Mouse (Mus musculus): ENCODE measurements around the gene Olfr821. TPM values are rescaled to one million over a fixed set of nuclear protein-coding genes. Genes with fewer than 3 reads are reported as not detected.

Gene Olfr821
- total and polyA plus RNA-seq, 3 experiments, result not detected

DNA sequence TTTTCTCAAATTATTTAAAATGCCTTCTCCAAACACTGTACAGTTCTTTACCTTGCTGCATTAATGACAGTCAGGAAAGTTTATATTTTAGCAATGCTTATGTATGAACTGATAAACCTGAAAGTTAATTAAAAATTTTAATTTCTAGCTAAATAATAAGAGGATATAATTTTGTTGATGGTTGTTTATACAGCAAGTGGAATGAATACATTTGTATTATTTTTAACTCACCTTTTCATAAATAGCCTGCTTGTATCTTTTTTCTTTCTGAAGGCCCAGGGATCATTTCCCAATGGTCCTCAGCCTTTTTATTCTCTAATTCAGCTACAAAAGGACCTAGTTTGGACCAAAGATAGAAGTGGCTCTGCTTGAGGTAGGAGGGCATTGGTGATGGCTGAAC is 17.8 kb upstream of the Olfr821 start, which contains the start of gene Olfr820:
TSS of gene Olfr820 (plus strand) at position 301 of the 400 bp plus-strand sequence.
- Histone ChIP-seq H3K36me3 (ENCODE audit: control insufficient read depth in 1 of 2, insufficient read depth in 2 of 2, low read length in 2 of 2) (no peaks in the 10 kb centered on the region), H3K79me2 (ENCODE audit: control insufficient read depth, insufficient read depth, low read length, poor library complexity) (no peaks in the 10 kb centered on the region), H3K27ac (ENCODE audit: control insufficient read depth, low read depth, low read length) (no peak within 1 kb of the TSS), H3K27me3 (ENCODE audit: control insufficient read depth in 1 of 2, insufficient read depth in 2 of 2, low read length in 2 of 2) (no peaks in the 10 kb centered on the region), H3K9ac (ENCODE audit: control insufficient read depth, low read depth, low read length, poor library complexity, severe bottlenecking) (no peak within 1 kb of the TSS), H3K9me3 (replicated peaks; ENCODE audit: insufficient read depth, low read length) (no peaks in the 10 kb centered on the region), H3K4me1 (ENCODE audit: control insufficient read depth in 1 of 2, insufficient read depth in 2 of 2, low read length in 2 of 2) (no peaks in the 10 kb centered on the region), H3K4me3 (ENCODE audit: control insufficient read depth in 1 of 2, insufficient read depth in 1 of 2, low read depth in 2 of 2, low read length in 2 of 2) (no peak within 1 kb of the TSS)
- no peak for TF ChIP-seq RCOR1 (IDR thresholded peaks at IDR 0.05; ENCODE audit: low read depth, low read length)
- no peak for TF ChIP-seq MEF2A (IDR thresholded peaks at IDR 0.05; ENCODE audit: extremely low read depth, insufficient replicate concordance, low read depth, low read length, poor library complexity, severe bottlenecking)
- no peak for TF ChIP-seq ZNF384 (IDR thresholded peaks at IDR 0.05; ENCODE audit: low read depth, low read length)
- TF ChIP-seq MYC (IDR thresholded peaks at IDR 0.05; ENCODE audit: low read depth, low read length), result no peak
- TF ChIP-seq TCF12 (IDR thresholded peaks at IDR 0.05; ENCODE audit: low read depth, low read length), result no peak
- TF ChIP-seq NELFE (IDR thresholded peaks at IDR 0.05; ENCODE audit: low read depth, low read length), result no peak
- no peak for TF ChIP-seq BHLHE40 (IDR thresholded peaks at IDR 0.05; ENCODE audit: borderline replicate concordance, low read depth, low read length)
- no peak for TF ChIP-seq ZC3H11A (IDR thresholded peaks at IDR 0.05; ENCODE audit: low read depth, low read length)
- TF ChIP-seq MAFK (IDR thresholded peaks at IDR 0.05; ENCODE audit: borderline replicate concordance, low read depth, low read length), result no peak
- no peak for TF ChIP-seq CTCF (IDR thresholded peaks at IDR 0.05 in 2 of 3, conservative IDR thresholded peaks at IDR 0.05 in 1 of 3; ENCODE audit: control insufficient read depth in 1 of 3, insufficient read depth in 1 of 3, low read depth in 2 of 3, low read length in 3 of 3, poor library complexity in 1 of 3, severe bottlenecking in 1 of 3)
- TF ChIP-seq NRF1 (IDR thresholded peaks at IDR 0.05; ENCODE audit: insufficient read depth, low read depth, low read length, poor library complexity, severe bottlenecking), result no peak
- TF ChIP-seq E2F4 (IDR thresholded peaks at IDR 0.05; ENCODE audit: borderline replicate concordance, low read depth, low read length), result no peak
- TF ChIP-seq TBP (IDR thresholded peaks at IDR 0.05; ENCODE audit: low read depth, low read length), result no peak
- no peak for TF ChIP-seq CHD2 (IDR thresholded peaks at IDR 0.05; ENCODE audit: low read length)
- no peak for TF ChIP-seq USF2 (IDR thresholded peaks at IDR 0.05; ENCODE audit: borderline replicate concordance in 1 of 2, insufficient read depth in 1 of 2, low read depth in 1 of 2, low read length in 2 of 2)
- DNase-seq (ENCODE audit: low read depth, low spot score), result no peak

GRCm38 (mm10) chr10:130037096-130037495 is 6.9 kb downstream of the Olfr821 start:
- Histone ChIP-seq H3K4me3 (ENCODE audit: control insufficient read depth in 1 of 2, insufficient read depth in 1 of 2, low read depth in 2 of 2, low read length in 2 of 2) (no peak overlapping the region), H3K4me1 (ENCODE audit: control insufficient read depth in 1 of 2, insufficient read depth in 2 of 2, low read length in 2 of 2) (no peaks in the 10 kb centered on the region), H3K27ac (ENCODE audit: control insufficient read depth, low read depth, low read length) (no peak overlapping the region), H3K9ac (ENCODE audit: control insufficient read depth, low read depth, low read length, poor library complexity, severe bottlenecking) (no peak overlapping the region), H3K36me3 (ENCODE audit: control insufficient read depth in 1 of 2, insufficient read depth in 2 of 2, low read length in 2 of 2) (no peaks in the 10 kb centered on the region), H3K79me2 (ENCODE audit: control insufficient read depth, insufficient read depth, low read length, poor library complexity) (no peaks in the 10 kb centered on the region), H3K27me3 (ENCODE audit: control insufficient read depth in 1 of 2, insufficient read depth in 2 of 2, low read length in 2 of 2) (no peaks in the 10 kb centered on the region), H3K9me3 (replicated peaks; ENCODE audit: insufficient read depth, low read length) (no peaks in the 10 kb centered on the region)
- no peak for DNase-seq (ENCODE audit: low read depth, low spot score)
- TF ChIP-seq RCOR1 (IDR thresholded peaks at IDR 0.05; ENCODE audit: low read depth, low read length) (no peak), CTCF (IDR thresholded peaks at IDR 0.05 in 2 of 3, conservative IDR thresholded peaks at IDR 0.05 in 1 of 3; ENCODE audit: control insufficient read depth in 1 of 3, insufficient read depth in 1 of 3, low read depth in 2 of 3, low read length in 3 of 3, poor library complexity in 1 of 3, severe bottlenecking in 1 of 3) (no peak), USF1 (IDR thresholded peaks at IDR 0.05; ENCODE audit: low read depth, low read length) (no peak), SIN3A (IDR thresholded peaks at IDR 0.05; ENCODE audit: low read length) (no peak), E2F4 (IDR thresholded peaks at IDR 0.05; ENCODE audit: borderline replicate concordance, low read depth, low read length) (no peak), POLR2AphosphoS2 (IDR thresholded peaks at IDR 0.05; ENCODE audit: low read length) (no peak), GATA1 (IDR thresholded peaks at IDR 0.05; ENCODE audit: low read depth, low read length) (no peak), POLR2A (IDR thresholded peaks at IDR 0.05; ENCODE audit: control insufficient read depth in 1 of 2, insufficient read depth in 1 of 2, low read depth in 1 of 2, low read length in 2 of 2, poor library complexity in 1 of 2) (no peak), ELF1 (IDR thresholded peaks at IDR 0.05; ENCODE audit: low read depth, low read length) (no peak), USF2 (IDR thresholded peaks at IDR 0.05; ENCODE audit: borderline replicate concordance in 1 of 2, insufficient read depth in 1 of 2, low read depth in 1 of 2, low read length in 2 of 2) (no peak), SMC3 (IDR thresholded peaks at IDR 0.05; ENCODE audit: low read depth, low read length) (no peak), HCFC1 (IDR thresholded peaks at IDR 0.05; ENCODE audit: low read depth, low read length) (no peak), RAD21 (IDR thresholded peaks at IDR 0.05; ENCODE audit: low read depth, low read length) (no peak), EP300 (IDR thresholded peaks at IDR 0.05; ENCODE audit: low read depth in 1 of 2, low read length in 2 of 2) (no peak), MYB (IDR thresholded peaks at IDR 0.05; ENCODE audit: low read depth, low read length) (no peak), BHLHE40 (IDR thresholded peaks at IDR 0.05; ENCODE audit: borderline replicate concordance, low read depth, low read length) (no peak), TCF12 (IDR thresholded peaks at IDR 0.05; ENCODE audit: low read depth, low read length) (no peak)
